Mouse (Mus musculus): ENCODE data around the gene Ccdc82. TPM values are rescaled to one million over a fixed set of nuclear protein-coding genes. Genes with fewer than 3 reads are reported as not detected.

The Ccdc82 gene
- total RNA-seq, 2 experiments from 2014 or later, result 13.2 to 18.1 TPM

DNA sequence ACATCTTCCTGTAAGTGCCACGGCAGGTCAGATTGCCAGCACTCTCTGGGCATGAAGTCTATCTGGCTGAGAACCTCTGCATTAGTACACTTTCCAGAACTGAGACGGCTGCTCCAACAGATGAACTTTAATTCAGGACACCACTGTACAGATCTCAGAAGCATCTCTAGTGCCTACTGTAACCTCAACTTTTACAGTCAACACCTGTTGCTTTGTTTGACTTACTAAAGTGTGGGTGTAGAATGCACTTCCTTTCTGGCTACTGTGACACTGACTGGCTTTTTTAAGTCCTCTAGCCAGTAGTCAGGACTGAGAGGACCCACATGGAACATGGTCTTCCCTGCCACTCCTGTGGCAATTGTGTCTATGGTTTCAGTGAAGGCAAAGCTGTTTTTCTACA lies 76.3 kb downstream of the Ccdc82 start:
- no peak for DNase-seq (ENCODE audit: low spot score in 2 of 2)

DNA sequence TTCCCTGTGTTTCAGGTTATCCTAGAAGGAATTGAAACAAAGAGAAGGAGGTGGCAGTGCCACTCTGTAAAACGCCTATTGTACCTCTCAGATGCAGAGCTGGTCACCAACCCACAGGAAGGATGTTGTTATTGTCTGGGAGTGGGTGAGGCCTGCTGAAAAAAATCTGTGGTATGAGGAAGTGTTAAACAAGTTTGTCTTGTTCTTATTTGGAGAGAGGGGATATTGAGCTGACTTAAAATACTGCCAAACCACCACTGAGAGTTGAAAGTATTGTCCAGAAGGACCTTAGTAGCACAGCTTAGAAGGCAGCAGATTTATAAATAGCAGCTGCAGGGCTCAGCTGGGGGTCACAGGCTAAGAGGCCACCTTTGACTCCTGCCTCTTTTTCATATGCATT lies 76.9 kb downstream of the Ccdc82 start:
- intact Hi-C loops (cut with DNase I), result no loop called here

More for the DNA sequence above, 76.3 kb downstream of the Ccdc82 start:
- intact Hi-C loops (cut with DNase I), result no loop called here

More for the DNA sequence above, 76.9 kb downstream of the Ccdc82 start:
- DNase-seq (ENCODE audit: low spot score in 2 of 2), result no peak

Other genes starting within 250 kb of the Ccdc82 start
- 1 to 10 TPM; 7.6 to 9.8 TPM for gene Jrkl, start 1.1 kb upstream of the Ccdc82 start, total RNA-seq (2021)
- gene Maml2, start 51.0 kb downstream of the Ccdc82 start, total RNA-seq (2021), result 1 to 10 TPM; 6.2 to 7.1 TPM
- not detected for gene Gm17571, start 199.8 kb downstream of the Ccdc82 start, total RNA-seq (2021)